Mouse (Mus musculus) heart, embryonic 14.5 days (tissue): ENCODE measurements around the gene Adcy2. TPM values are rescaled to one million over a fixed set of nuclear protein-coding genes. Genes with fewer than 3 reads are reported as not detected.

Experiments used
- ATAC-seq: fragments of 200-750 bp; cut with Nextera tagmentation; 2 replicates; pipeline ENCODE4 v1.8.0; 2017; ENCODE audit warnings: low read depth, moderate TSS enrichment; ENCODE audit not compliant: insufficient number of reproducible peaks, insufficient read depth, low FRiP score
- H3K27ac ChIP-seq, 2 experiments: fragments of 200-500 bp in 1 of 2; fragments of 300-500 bp in 1 of 2; sonication (generic) in 1 of 2; replicated peaks in 1 of 2; 2 replicates each; pipeline ENCODE4 v1.5.1; 2012 to 2014; ENCODE audit warnings: low read depth in 2 of 2, low read length in 2 of 2, control low read depth in 1 of 2, mild to moderate bottlenecking in 1 of 2, mixed read lengths in 1 of 2; ENCODE audit not compliant: control insufficient read depth in 1 of 2, insufficient read depth in 1 of 2
- H3K27me3 ChIP-seq: fragments of 300-500 bp; sonication (generic); 2 replicates; pipeline ENCODE4 v1.6.1; 2014; ENCODE audit warnings: mild to moderate bottlenecking, low read length, control low read depth; ENCODE audit not compliant: control insufficient read depth, insufficient read depth
- H3K36me3 ChIP-seq: fragments of 300-500 bp; sonication (generic); 2 replicates; pipeline ENCODE4 v1.6.1; 2014; ENCODE audit warnings: mild to moderate bottlenecking, control low read depth, low read length, mixed read lengths; ENCODE audit not compliant: control insufficient read depth, insufficient read depth
- H3K4me1 ChIP-seq, 2 experiments: fragments of 200-500 bp in 1 of 2; fragments of 300-500 bp in 1 of 2; sonication (generic) in 1 of 2; 2 replicates each; pipeline ENCODE4 v1.6.1; 2012 to 2014; ENCODE audit warnings: low read length in 2 of 2, control low read depth in 1 of 2, mixed read lengths in 1 of 2; ENCODE audit not compliant: control insufficient read depth in 2 of 2, insufficient read depth in 2 of 2
- H3K4me2 ChIP-seq: fragments of 300-500 bp; sonication (generic); 2 replicates; pipeline ENCODE4 v1.6.1; 2014; ENCODE audit warnings: mild to moderate bottlenecking, low read length
- H3K4me3 ChIP-seq, 2 experiments: fragments of 200-500 bp in 1 of 2; fragments of 300-500 bp in 1 of 2; sonication (generic) in 1 of 2; 2 replicates each; pipeline ENCODE4 v1.5.1; 2012 to 2014; ENCODE audit warnings: low read length in 2 of 2, mild to moderate bottlenecking in 2 of 2, control low read depth in 1 of 2, low read depth in 1 of 2, moderate library complexity in 1 of 2; ENCODE audit not compliant: control insufficient read depth in 1 of 2, insufficient read depth in 1 of 2
- H3K9ac ChIP-seq: fragments of 300-500 bp; sonication (generic); 2 replicates; pipeline ENCODE4 v1.6.1; 2014; ENCODE audit warnings: mild to moderate bottlenecking, low read length
- H3K9me3 ChIP-seq: fragments of 300-500 bp; sonication (generic); 2 replicates; pipeline ENCODE4 v1.6.1; 2016; ENCODE audit warnings: low read length, control low read depth; ENCODE audit not compliant: control insufficient read depth
- WGBS: fragments of 180-500 bp; shearing (Covaris S2); extraction: QIAGEN DNeasy Blood & Tissue Kit; methylation state at CpG from one replicate; pipeline ENCODE4 v1.1.7; 2014; 5-methylcytosine and 5-hydroxymethylcytosine counted together
- polyA plus RNA-seq: library from polyadenylated mRNA; unstranded; fragments of >200 nt; fragmentation: Nextera tagmentation; extraction: Ambion mirVana; gene quantifications from 2 replicates; pipeline ENCODE4 v1.2.1, GENCODE M21; 2014

Adcy2 gene
- polyA plus RNA-seq, 1 experiment from 2014 or later: 0.89 TPM

GRCm38 (mm10) chr13:69020574-69020973 lies 21.2 kb upstream of the Adcy2 start:
- no peak for ATAC-seq
- Histone ChIP-seq H3K4me1 (no peaks in the 10 kb centered on the region), H3K9me3 (no peaks in the 10 kb centered on the region), H3K4me3 (no peak overlapping the region), H3K4me2 (no peak overlapping the region), H3K9ac (no peak overlapping the region), H3K36me3 (no peaks in the 10 kb centered on the region), H3K27me3 (no peaks in the 10 kb centered on the region), H3K27ac (no peak overlapping the region)
- WGBS: 64% methylated on average over 2 of the region's 2 CpGs

- H3K4me1 ChIP-seq: no peaks in the 10 kb centered on the region
- no peak overlapping the region for H3K4me2 ChIP-seq
- no peak overlapping the region for H3K9ac ChIP-seq
- H3K9me3 ChIP-seq: no peaks in the 10 kb centered on the region
- no peak overlapping the region for H3K4me3 ChIP-seq
- no peak for ATAC-seq
- H3K36me3 ChIP-seq: no peaks in the 10 kb centered on the region
- H3K27ac ChIP-seq: no peak overlapping the region
- peaks cover 4% of the 10 kb centered on the region; the same call in 1 of the 2 replicates for H3K27me3 ChIP-seq
- WGBS: 68% methylated on average over 5 of the region's 5 CpGs
Observed at GRCm38 (mm10) chr13:69006915-69007314, 7.6 kb upstream of the Adcy2 start.

- 72% methylated on average over 4 of the region's 4 CpGs for WGBS
- H3K36me3 ChIP-seq: no peaks in the 10 kb centered on the region
- no peaks in the 10 kb centered on the region for H3K9me3 ChIP-seq
- no peak overlapping the region for H3K27ac ChIP-seq
- H3K4me1 ChIP-seq: no peaks in the 10 kb centered on the region
- no peak overlapping the region for H3K4me2 ChIP-seq
- H3K4me3 ChIP-seq: no peak overlapping the region
- H3K27me3 ChIP-seq: peaks cover 4% of the 10 kb centered on the region; the same call in 1 of the 2 replicates
- H3K9ac ChIP-seq: no peak overlapping the region
- no peak for ATAC-seq
Observed at GRCm38 (mm10) chr13:69006091-69006490, 6.8 kb upstream of the Adcy2 start.

GRCm38 (mm10) chr13:69004406-69004805 lies 5.1 kb upstream of the Adcy2 start:
- 56% methylated on average over 4 of the region's 4 CpGs for WGBS
- no peak overlapping the region for H3K4me3 ChIP-seq
- no peak overlapping the region for H3K27ac ChIP-seq
- peaks cover 14% of the 10 kb centered on the region for H3K27me3 ChIP-seq
- no peaks in the 10 kb centered on the region for H3K9me3 ChIP-seq
- no peak overlapping the region for H3K9ac ChIP-seq
- no peak for ATAC-seq
- H3K36me3 ChIP-seq: no peaks in the 10 kb centered on the region
- no peak overlapping the region for H3K4me2 ChIP-seq
- 0 out of 4 replicates have a peak, but pooled peaks cover 0 to 3% of the 10 kb centered on the region in 2 experiments for H3K4me1 ChIP-seq

- Histone ChIP-seq H3K27ac (no peak overlapping the region), H3K9ac (no peak overlapping the region), H3K4me2 (no peak overlapping the region), H3K4me3 (no peak overlapping the region), H3K4me1 (peaks cover 3 to 5% of the 10 kb centered on the region in 2 experiments; a peak in 2 of 4 replicates), H3K9me3 (no peaks in the 10 kb centered on the region), H3K27me3 (peaks cover 30% of the 10 kb centered on the region), H3K36me3 (no peaks in the 10 kb centered on the region)
- 68% methylated on average over 5 of the region's 5 CpGs for WGBS
- ATAC-seq: no peak
Observed at GRCm38 (mm10) chr13:69002631-69003030, 3.3 kb upstream of the Adcy2 start.

GRCm38 (mm10) chr13:69002173-69002572 lies 2.8 kb upstream of the Adcy2 start:
- H3K36me3 ChIP-seq: no peaks in the 10 kb centered on the region
- no peak overlapping the region for H3K4me2 ChIP-seq
- no peak overlapping the region for H3K27ac ChIP-seq
- H3K9ac ChIP-seq: no peak overlapping the region
- H3K27me3 ChIP-seq: peaks cover 35% of the 10 kb centered on the region
- 17% methylated on average over 4 of the region's 4 CpGs for WGBS
- ATAC-seq: no peak
- no peak overlapping the region for H3K4me3 ChIP-seq
- peaks cover 3 to 5% of the 10 kb centered on the region in 2 experiments; a peak in 2 of 4 replicates for H3K4me1 ChIP-seq
- H3K9me3 ChIP-seq: no peaks in the 10 kb centered on the region

GRCm38 (mm10) chr13:68999826-69000225 lies 485 bp upstream of the Adcy2 start:
- 40% methylated on average over 5 of the region's 5 CpGs for WGBS
- ATAC-seq: 0 out of 2 replicates have a peak, but pooled peaks have one; percentile 2

GRCm38 (mm10) chr13:68998558-68998917 lies 803 bp downstream of the Adcy2 start:
- under 1% methylated on average over 17 of the region's 17 CpGs for WGBS
- H3K27ac ChIP-seq: no peak overlapping the region
- no peaks in the 10 kb centered on the region for H3K36me3 ChIP-seq
- peak overlapping the region; percentile 71 for H3K9ac ChIP-seq
- peaks cover 3 to 5% of the 10 kb centered on the region in 2 experiments; a peak in 2 of 4 replicates for H3K4me1 ChIP-seq
- peak overlapping the region; percentile 95 for H3K4me2 ChIP-seq
- H3K27me3 ChIP-seq: peaks cover 48% of the 10 kb centered on the region
- ATAC-seq: no peak
- peak overlapping the region; percentile 54 to 61 for H3K4me3 ChIP-seq
- H3K9me3 ChIP-seq: no peaks in the 10 kb centered on the region

More at GRCm38 (mm10) chr13:68999826-69000225, 485 bp upstream of the Adcy2 start:
- H3K36me3 ChIP-seq: no peaks in the 10 kb centered on the region
- peaks cover 3 to 5% of the 10 kb centered on the region in 2 experiments; a peak in 2 of 4 replicates for H3K4me1 ChIP-seq
- no peak overlapping the region for H3K27ac ChIP-seq
- no peaks in the 10 kb centered on the region for H3K9me3 ChIP-seq
- H3K4me3 ChIP-seq: peak overlapping the region; percentile 54 to 61
- H3K4me2 ChIP-seq: peak overlapping the region; percentile 95
- H3K9ac ChIP-seq: peak overlapping the region; percentile 71; the same call in 1 of the 2 replicates
- peaks cover 48% of the 10 kb centered on the region for H3K27me3 ChIP-seq
